Mouse (Mus musculus) heart, postnatal 0 days (tissue): Measurements from ENCODE around the gene Cntnap1. TPM values are rescaled to one million over a fixed set of nuclear protein-coding genes. Genes with fewer than 3 reads are reported as not detected.
A peak's percentile ranks its signal among the peaks of the same experiment; 100 is the strongest.

Source experiments
- ATAC-seq: fragments of 200-750 bp; cut with Nextera tagmentation; 2 replicates; pipeline ENCODE4 v1.8.0; 2017; ENCODE audit warnings: low read depth, moderate number of reproducible peaks, moderate library complexity; ENCODE audit not compliant: insufficient read depth
- DNase-seq: peaks from one replicate; pipeline ENCODE4 v3.0.0-alpha.2; 2016; ENCODE audit warnings: low spot score
- H3K27ac ChIP-seq: fragments of 300-500 bp; sonication (generic); 2 replicates; pipeline ENCODE4 v1.5.1; 2014; ENCODE audit warnings: low read depth, mild to moderate bottlenecking
- H3K27me3 ChIP-seq: fragments of 300-500 bp; sonication (generic); 2 replicates; pipeline ENCODE4 v1.6.1; 2014; ENCODE audit warnings: low read length, mixed read lengths; ENCODE audit not compliant: control insufficient read depth, insufficient read depth
- H3K36me3 ChIP-seq: fragments of 300-500 bp; sonication (generic); replicated peaks from 2 replicates; pipeline ENCODE4 v1.6.1; 2014; ENCODE audit warnings: low read length, mixed read lengths; ENCODE audit not compliant: control insufficient read depth, insufficient read depth
- H3K4me1 ChIP-seq: fragments of 300-500 bp; sonication (generic); 2 replicates; pipeline ENCODE4 v1.6.1; 2014; ENCODE audit warnings: antibody characterized with exemption; ENCODE audit not compliant: control insufficient read depth, insufficient read depth
- H3K4me2 ChIP-seq: fragments of 300-500 bp; sonication (generic); 2 replicates; pipeline ENCODE4 v1.6.1; 2014; ENCODE audit warnings: low read depth, mild to moderate bottlenecking, low read length, moderate library complexity
- H3K4me3 ChIP-seq: fragments of 300-500 bp; sonication (generic); 2 replicates; pipeline ENCODE4 v1.5.1; 2014; ENCODE audit warnings: low read depth, low read length
- H3K9ac ChIP-seq: fragments of 300-500 bp; sonication (generic); replicated peaks from 2 replicates; pipeline ENCODE4 v1.6.1; 2014; ENCODE audit warnings: low read depth, low read length, mixed read lengths
- H3K9me3 ChIP-seq: fragments of 300-500 bp; sonication (generic); replicated peaks from 2 replicates; pipeline ENCODE4 v1.6.1; 2016; ENCODE audit warnings: low read length; ENCODE audit not compliant: control insufficient read depth
- CTCF ChIP-seq: IDR thresholded peaks from 2 replicates; pipeline ENCODE4 v1.5.1; 2016; ENCODE audit warnings: antibody characterized with exemption, control low read depth, low read depth
- EP300 ChIP-seq: IDR thresholded peaks from 2 replicates; pipeline ENCODE4 v1.6.1; 2016; ENCODE audit warnings: antibody characterized with exemption, low read depth
- WGBS: fragments of 180-500 bp; shearing (Covaris S2); extraction: QIAGEN DNeasy Blood & Tissue Kit; methylation state at CpG from one replicate; pipeline ENCODE4 v1.1.7; 2014; 5-methylcytosine and 5-hydroxymethylcytosine counted together
- polyA plus RNA-seq: library from polyadenylated mRNA; unstranded; fragments of >200 nt; fragmentation: Nextera tagmentation; extraction: Ambion mirVana; gene quantifications from 2 replicates; pipeline ENCODE4 v1.2.1, GENCODE M21; 2015
- total RNA-seq: library from RNA; depleted of rRNA; stranded (reverse); fragments of >200 nt; gene quantifications from 2 replicates; pipeline ENCODE4 v1.2.3, GENCODE M21; 2014; ENCODE audit warnings: low replicate concordance

Cntnap1 gene
- total and polyA plus RNA-seq, 2 experiments from 2014 or later: 0.20 to 1.4 TPM

- Histone ChIP-seq H3K4me1 (0 out of 2 replicates have a peak, but pooled peaks cover 4% of the 10 kb centered on the region), H3K27me3 (no peaks in the 10 kb centered on the region), H3K9me3 (no peaks in the 10 kb centered on the region), H3K9ac (no peak overlapping the region), H3K4me2 (no peak overlapping the region), H3K4me3 (no peak overlapping the region), H3K36me3 (no peaks in the 10 kb centered on the region), H3K27ac (no peak overlapping the region)
- TF ChIP-seq CTCF: no peak
- no peak for TF ChIP-seq EP300
- DNase-seq: no peak
- no peak for ATAC-seq
- WGBS: 91% methylated on average over 10 of the region's 10 CpGs
These were observed 27.9 kb upstream of the Cntnap1 start for GRCm38 (mm10) chr11:101142215-101142967.

GRCm38 (mm10) chr11:101143338-101144225 lies 26.7 kb upstream of the Cntnap1 start:
- Histone ChIP-seq H3K4me3 (peak overlapping the region; percentile 33), H3K4me1 (0 out of 2 replicates have a peak, but pooled peaks cover 4% of the 10 kb centered on the region), H3K4me2 (peak overlapping the region; percentile 53), H3K27me3 (no peaks in the 10 kb centered on the region), H3K27ac (no peak overlapping the region), H3K9ac (no peak overlapping the region; the same call in 1 of the 2 replicates), H3K36me3 (no peaks in the 10 kb centered on the region), H3K9me3 (no peaks in the 10 kb centered on the region)
- DNase-seq (no peak), ATAC-seq (no peak)
- TF ChIP-seq EP300: no peak
- no peak for TF ChIP-seq CTCF
- 32% methylated on average over 19 of the region's 19 CpGs for WGBS

GRCm38 (mm10) chr11:101146377-101146776 lies 23.9 kb upstream of the Cntnap1 start:
- Histone ChIP-seq H3K9ac (no peak overlapping the region), H3K4me3 (no peak overlapping the region), H3K4me1 (0 out of 2 replicates have a peak, but pooled peaks cover 4% of the 10 kb centered on the region), H3K27me3 (no peaks in the 10 kb centered on the region), H3K27ac (no peak overlapping the region), H3K9me3 (no peaks in the 10 kb centered on the region), H3K36me3 (no peaks in the 10 kb centered on the region), H3K4me2 (no peak overlapping the region)
- 44% methylated on average over 10 of the region's 10 CpGs for WGBS
- ATAC-seq (no peak), DNase-seq (no peak)
- TF ChIP-seq CTCF: no peak
- TF ChIP-seq EP300: no peak

- no peak for DNase-seq
- Histone ChIP-seq H3K36me3 (no peaks in the 10 kb centered on the region), H3K4me2 (no peak overlapping the region), H3K4me1 (0 out of 2 replicates have a peak, but pooled peaks cover 3% of the 10 kb centered on the region), H3K4me3 (no peak overlapping the region), H3K9ac (no peak overlapping the region), H3K27ac (no peak overlapping the region), H3K27me3 (no peaks in the 10 kb centered on the region), H3K9me3 (no peaks in the 10 kb centered on the region)
- ATAC-seq: no peak
- TF ChIP-seq EP300 (no peak), CTCF (no peak)
- 68% methylated on average over 10 of the region's 10 CpGs for WGBS
These were observed 21.6 kb upstream of the Cntnap1 start for GRCm38 (mm10) chr11:101148751-101149150.

GRCm38 (mm10) chr11:101149178-101150105 lies 20.9 kb upstream of the Cntnap1 start:
- Histone ChIP-seq H3K4me2 (no peak overlapping the region), H3K36me3 (no peaks in the 10 kb centered on the region), H3K9me3 (no peaks in the 10 kb centered on the region), H3K27me3 (no peaks in the 10 kb centered on the region), H3K27ac (no peak overlapping the region), H3K4me3 (no peak overlapping the region), H3K4me1 (no peaks in the 10 kb centered on the region), H3K9ac (no peak overlapping the region)
- TF ChIP-seq CTCF (no peak), EP300 (no peak)
- ATAC-seq (no peak), DNase-seq (no peak)
- WGBS: 54% methylated on average over 9 of the region's 9 CpGs
